Mouse (Mus musculus) midbrain, embryonic 15.5 days (tissue): ENCODE measurements around the gene Slc25a36. TPM values are rescaled to one million over a fixed set of nuclear protein-coding genes. Genes with fewer than 3 reads are reported as not detected.

ENCODE experiments used
- ATAC-seq: fragments of 200-750 bp; cut with Nextera tagmentation; replicated peaks from 2 replicates; pipeline ENCODE4 v1.8.0; 2017; ENCODE audit warnings: moderate TSS enrichment
- H3K27ac ChIP-seq: fragments of 300-500 bp; sonication (generic); 2 replicates; pipeline ENCODE4 v1.5.1; 2015; ENCODE audit warnings: mild to moderate bottlenecking, inconsistent platforms
- H3K27me3 ChIP-seq: fragments of 300-500 bp; sonication (generic); replicated peaks from 2 replicates; pipeline ENCODE4 v1.6.1; 2015; ENCODE audit warnings: inconsistent platforms
- H3K36me3 ChIP-seq: fragments of 300-500 bp; sonication (generic); replicated peaks from 2 replicates; pipeline ENCODE4 v1.6.1; 2015; ENCODE audit warnings: inconsistent platforms
- H3K4me1 ChIP-seq: fragments of 300-500 bp; sonication (generic); 2 replicates; pipeline ENCODE4 v1.6.1; 2015; ENCODE audit warnings: inconsistent platforms
- H3K4me2 ChIP-seq: fragments of 300-500 bp; sonication (generic); 2 replicates; pipeline ENCODE4 v1.6.1; 2015; ENCODE audit warnings: inconsistent platforms, mild to moderate bottlenecking, moderate library complexity
- H3K4me3 ChIP-seq: fragments of 300-500 bp; sonication (generic); 2 replicates; pipeline ENCODE4 v1.5.1; 2015; ENCODE audit warnings: mild to moderate bottlenecking, inconsistent platforms
- H3K9ac ChIP-seq: fragments of 300-500 bp; sonication (generic); 2 replicates; pipeline ENCODE4 v1.6.1; 2015; ENCODE audit warnings: mild to moderate bottlenecking, inconsistent platforms
- H3K9me3 ChIP-seq: fragments of 300-500 bp; sonication (generic); 2 replicates; pipeline ENCODE4 v1.6.1; 2016; ENCODE audit warnings: inconsistent platforms
- WGBS: fragments of 180-500 bp; shearing (Covaris S2); methylation state at CpG from one replicate; pipeline ENCODE4 v1.1.7; 2015; ENCODE audit warnings: mixed read lengths; 5-methylcytosine and 5-hydroxymethylcytosine counted together
- polyA plus RNA-seq: library from polyadenylated mRNA; unstranded; fragments of >200 nt; fragmentation: Nextera tagmentation; extraction: Ambion mirVana; gene quantifications from 2 replicates; pipeline ENCODE4 v1.2.1, GENCODE M21; 2015

The Slc25a36 gene
- polyA plus RNA-seq, 1 experiment from 2014 or later = 76.7 TPM

- no peak overlapping the region for H3K27ac ChIP-seq
- H3K4me1 ChIP-seq = no peaks in the 10 kb centered on the region
- no peaks in the 10 kb centered on the region for H3K9me3 ChIP-seq
- no peaks in the 10 kb centered on the region for H3K27me3 ChIP-seq
- 86% methylated on average over 4 of the region's 4 CpGs for WGBS
- no peak overlapping the region for H3K9ac ChIP-seq
- H3K4me2 ChIP-seq = no peak overlapping the region
- H3K4me3 ChIP-seq = no peak overlapping the region
- ATAC-seq = no peak
- H3K36me3 ChIP-seq = no peaks in the 10 kb centered on the region
Measured at GRCm38 (mm10) chr9:97137116-97137515, 26.2 kb upstream of the Slc25a36 start.

GRCm38 (mm10) chr9:97135866-97136265, 24.9 kb upstream of the Slc25a36 start:
- no peaks in the 10 kb centered on the region for H3K9me3 ChIP-seq
- no peak overlapping the region for H3K4me2 ChIP-seq
- H3K9ac ChIP-seq = no peak overlapping the region
- ATAC-seq = no peak
- H3K27me3 ChIP-seq = no peaks in the 10 kb centered on the region
- H3K36me3 ChIP-seq = no peaks in the 10 kb centered on the region
- H3K27ac ChIP-seq = no peak overlapping the region
- no peak overlapping the region for H3K4me3 ChIP-seq
- WGBS = 90% methylated on average over 4 of the region's 4 CpGs
- H3K4me1 ChIP-seq = no peaks in the 10 kb centered on the region

GRCm38 (mm10) chr9:97133178-97133577, 22.2 kb upstream of the Slc25a36 start:
- Histone ChIP-seq H3K4me2 (no peak overlapping the region), H3K9ac (no peak overlapping the region), H3K27me3 (no peaks in the 10 kb centered on the region), H3K4me1 (no peaks in the 10 kb centered on the region), H3K4me3 (no peak overlapping the region), H3K27ac (no peak overlapping the region), H3K36me3 (no peaks in the 10 kb centered on the region), H3K9me3 (no peaks in the 10 kb centered on the region)
- no peak for ATAC-seq
- 67% methylated on average over 8 of the region's 8 CpGs for WGBS

GRCm38 (mm10) chr9:97130001-97130400, 19.0 kb upstream of the Slc25a36 start:
- Histone ChIP-seq H3K36me3 (no peaks in the 10 kb centered on the region), H3K9ac (no peak overlapping the region), H3K4me3 (no peak overlapping the region), H3K4me2 (no peak overlapping the region), H3K27me3 (no peaks in the 10 kb centered on the region), H3K27ac (no peak overlapping the region), H3K4me1 (no peaks in the 10 kb centered on the region), H3K9me3 (no peaks in the 10 kb centered on the region)
- no peak for ATAC-seq
- 92% methylated on average over 5 of the region's 5 CpGs for WGBS

- Histone ChIP-seq H3K36me3 (no peaks in the 10 kb centered on the region), H3K9me3 (no peaks in the 10 kb centered on the region), H3K4me2 (no peak overlapping the region), H3K4me1 (no peaks in the 10 kb centered on the region), H3K27ac (no peak overlapping the region), H3K27me3 (no peaks in the 10 kb centered on the region), H3K9ac (no peak overlapping the region), H3K4me3 (no peak overlapping the region)
- no peak for ATAC-seq
- WGBS = 71% methylated on average over 23 of the region's 23 CpGs
Measured at GRCm38 (mm10) chr9:97123934-97124692, 13.2 kb upstream of the Slc25a36 start.

GRCm38 (mm10) chr9:97121432-97121831, 10.5 kb upstream of the Slc25a36 start:
- Histone ChIP-seq H3K27me3 (no peaks in the 10 kb centered on the region), H3K9me3 (no peaks in the 10 kb centered on the region), H3K36me3 (no peaks in the 10 kb centered on the region), H3K4me2 (no peak overlapping the region), H3K27ac (no peak overlapping the region), H3K4me3 (no peak overlapping the region), H3K4me1 (no peaks in the 10 kb centered on the region), H3K9ac (no peak overlapping the region)
- 92% methylated on average over 2 of the region's 2 CpGs for WGBS
- ATAC-seq = no peak

- Histone ChIP-seq H3K27ac (no peak overlapping the region), H3K36me3 (no peaks in the 10 kb centered on the region), H3K4me1 (peaks cover 9% of the 10 kb centered on the region), H3K9me3 (no peaks in the 10 kb centered on the region), H3K4me3 (no peak overlapping the region), H3K4me2 (no peak overlapping the region), H3K27me3 (peaks cover 4% of the 10 kb centered on the region; the same call in 1 of the 2 replicates), H3K9ac (no peak overlapping the region)
- ATAC-seq = no peak
- 84% methylated on average over 10 of the region's 10 CpGs for WGBS
Measured at GRCm38 (mm10) chr9:97114271-97114670, 3.3 kb upstream of the Slc25a36 start.

- Histone ChIP-seq H3K36me3 (no peaks in the 10 kb centered on the region), H3K4me2 (no peak overlapping the region), H3K27me3 (peaks cover 4% of the 10 kb centered on the region; the same call in 1 of the 2 replicates), H3K9me3 (no peaks in the 10 kb centered on the region), H3K27ac (no peak overlapping the region), H3K4me3 (no peak overlapping the region), H3K4me1 (peaks cover 16% of the 10 kb centered on the region), H3K9ac (no peak overlapping the region)
- no peak for ATAC-seq
- whole genome bisulfite sequencing = 31% methylated on average over 5 of the region's 5 CpGs
Measured at GRCm38 (mm10) chr9:97113555-97113929, 2.6 kb upstream of the Slc25a36 start.

- Histone ChIP-seq H3K4me2 (no peak overlapping the region), H3K36me3 (no peaks in the 10 kb centered on the region), H3K27ac (no peak overlapping the region), H3K9me3 (no peaks in the 10 kb centered on the region), H3K4me1 (peaks cover 16% of the 10 kb centered on the region), H3K4me3 (no peak overlapping the region), H3K9ac (no peak overlapping the region), H3K27me3 (peaks cover 4% of the 10 kb centered on the region; the same call in 1 of the 2 replicates)
- 67% methylated on average over 24 of the region's 24 CpGs for WGBS
- ATAC-seq = no peak
Measured at GRCm38 (mm10) chr9:97112797-97113554, 2.0 kb upstream of the Slc25a36 start.

GRCm38 (mm10) chr9:97112238-97112637, 1.3 kb upstream of the Slc25a36 start:
- no peaks in the 10 kb centered on the region for H3K36me3 ChIP-seq
- H3K4me2 ChIP-seq = no peak overlapping the region
- H3K27me3 ChIP-seq = peaks cover 4% of the 10 kb centered on the region; the same call in 1 of the 2 replicates
- H3K27ac ChIP-seq = no peak overlapping the region
- peaks cover 16% of the 10 kb centered on the region for H3K4me1 ChIP-seq
- no peak overlapping the region for H3K9ac ChIP-seq
- 82% methylated on average over 7 of the region's 7 CpGs for WGBS
- H3K4me3 ChIP-seq = no peak overlapping the region
- no peaks in the 10 kb centered on the region for H3K9me3 ChIP-seq
- no peak for ATAC-seq

- peak; percentile 44; the same call in 1 of the 2 replicates for ATAC-seq
- peak overlapping the region; percentile 54 for H3K4me2 ChIP-seq
- H3K4me1 ChIP-seq = peaks cover 16% of the 10 kb centered on the region
- no peaks in the 10 kb centered on the region for H3K36me3 ChIP-seq
- peak overlapping the region; percentile 81 for H3K27ac ChIP-seq
- H3K9me3 ChIP-seq = no peaks in the 10 kb centered on the region
- H3K4me3 ChIP-seq = peak overlapping the region; percentile 85
- 2% methylated on average over 6 of the region's 6 CpGs for WGBS
- H3K27me3 ChIP-seq = peaks cover 4% of the 10 kb centered on the region; the same call in 1 of the 2 replicates
- peak overlapping the region; percentile 86 for H3K9ac ChIP-seq
Measured at GRCm38 (mm10) chr9:97111506-97111905, 549 bp upstream of the Slc25a36 start.

GRCm38 (mm10) chr9:97106481-97107160, 4.3 kb downstream of the Slc25a36 start:
- no peaks in the 10 kb centered on the region for H3K27me3 ChIP-seq
- WGBS = 93% methylated on average over 5 of the region's 5 CpGs
- H3K9ac ChIP-seq = no peak overlapping the region
- no peaks in the 10 kb centered on the region for H3K9me3 ChIP-seq
- no peak for ATAC-seq
- H3K4me1 ChIP-seq = peaks cover 20% of the 10 kb centered on the region
- no peaks in the 10 kb centered on the region for H3K36me3 ChIP-seq
- H3K4me2 ChIP-seq = no peak overlapping the region
- H3K27ac ChIP-seq = no peak overlapping the region
- H3K4me3 ChIP-seq = no peak overlapping the region
